Mouse (Mus musculus) adrenal gland, adult 8-10 months (tissue): Measurements from ENCODE around the gene Nepro. TPM values are rescaled to one million over a fixed set of nuclear protein-coding genes. Genes with fewer than 3 reads are reported as not detected.

Experiments
- DNase-seq: peaks from one replicate; pipeline ENCODE4 v3.0.0; 2022
- total RNA-seq, 4 experiments: library from RNA; stranded (reverse); gene quantifications; 2 replicates each; pipeline ENCODE4 v1.2.4; 2022

Gene Nepro
- total RNA-seq, 4 experiments from 2014 or later = 10.8 to 13.6 (median 12.1) TPM

DNA sequence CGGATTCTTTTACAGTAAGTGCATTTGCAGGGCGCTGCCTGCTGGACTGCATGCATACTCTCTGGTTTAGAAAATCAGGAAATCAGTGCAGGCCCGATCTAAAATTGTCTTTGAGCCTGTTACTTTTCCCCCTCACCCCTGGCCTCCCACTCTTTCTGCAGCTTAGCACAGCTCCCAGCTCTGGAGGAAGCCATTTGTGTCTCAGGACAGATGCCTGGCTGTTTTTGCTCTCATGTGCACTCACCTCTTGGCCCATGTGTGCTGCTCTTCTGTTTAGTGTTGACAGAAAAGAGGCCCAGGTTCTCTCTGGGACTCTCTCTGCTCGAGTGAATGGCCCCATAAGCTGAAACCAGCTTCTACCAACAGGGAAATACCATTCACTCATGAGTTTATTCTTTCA is 20.6 kb upstream of the Nepro start:
- DNase-seq = no peak

DNA sequence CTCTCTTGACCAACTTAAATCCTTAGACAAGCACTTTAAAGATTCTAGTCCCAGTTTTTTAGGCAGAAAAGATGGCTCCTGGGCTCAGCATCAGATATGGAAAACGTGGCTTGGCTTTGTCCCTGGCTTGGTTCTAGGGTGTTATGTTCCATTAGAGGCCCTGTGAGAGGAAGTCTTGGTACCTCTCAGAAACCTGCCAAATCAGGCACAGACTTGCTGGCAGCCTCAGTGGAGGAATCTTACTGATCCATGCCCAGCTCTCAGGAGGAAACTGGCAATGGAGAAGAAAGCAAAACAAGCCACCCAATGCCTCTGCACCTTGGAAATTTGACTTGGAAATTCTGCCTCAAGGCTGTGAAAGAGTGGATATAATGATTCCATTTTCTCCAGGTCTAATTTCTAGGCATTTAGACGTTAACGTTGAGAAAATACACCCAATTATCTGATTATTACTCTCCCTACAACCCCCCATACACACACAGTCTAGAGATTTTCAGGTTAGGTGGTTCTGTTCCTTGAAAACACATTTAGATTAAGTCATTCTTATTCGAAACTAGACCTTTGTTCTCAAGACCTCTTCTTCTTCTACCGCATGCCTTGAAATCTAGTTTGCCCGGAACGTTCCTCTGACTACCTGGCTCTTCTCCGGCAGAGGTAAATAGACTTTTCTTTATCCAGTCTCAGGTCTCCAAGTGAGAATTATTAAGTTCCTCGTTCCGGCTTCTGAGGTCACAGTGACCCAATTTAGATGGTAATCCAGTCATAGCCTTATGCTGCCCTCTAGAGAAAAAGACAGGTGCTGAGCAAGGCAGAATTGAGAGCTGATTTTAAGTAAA is 7.6 kb upstream of the Nepro start:
- no peak for DNase-seq

DNA sequence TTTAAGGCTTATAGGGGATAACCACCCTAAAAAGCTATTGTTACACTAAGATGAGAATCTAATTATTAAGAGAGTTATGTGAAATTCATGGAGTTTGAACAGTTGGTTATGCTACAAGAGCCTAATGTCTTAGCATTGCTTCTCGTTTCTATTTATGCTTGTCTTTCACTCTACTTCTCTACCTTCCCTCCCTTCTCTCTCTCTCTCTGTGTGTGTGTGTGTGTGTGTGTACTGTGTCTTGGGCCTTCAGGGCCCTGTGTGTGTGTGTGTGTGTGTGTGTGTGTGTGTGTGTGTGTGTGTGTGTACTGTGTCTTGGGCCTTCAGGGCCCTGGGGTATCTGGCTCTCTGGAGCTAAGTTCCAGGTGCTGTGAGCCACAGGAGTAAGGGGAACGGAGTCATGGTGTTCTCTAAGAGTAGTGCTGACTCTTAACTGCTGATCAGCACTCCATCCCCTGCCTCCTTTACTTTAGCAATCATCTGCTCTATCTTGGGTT is 6.9 kb upstream of the Nepro start:
- DNase-seq = no peak

DNA sequence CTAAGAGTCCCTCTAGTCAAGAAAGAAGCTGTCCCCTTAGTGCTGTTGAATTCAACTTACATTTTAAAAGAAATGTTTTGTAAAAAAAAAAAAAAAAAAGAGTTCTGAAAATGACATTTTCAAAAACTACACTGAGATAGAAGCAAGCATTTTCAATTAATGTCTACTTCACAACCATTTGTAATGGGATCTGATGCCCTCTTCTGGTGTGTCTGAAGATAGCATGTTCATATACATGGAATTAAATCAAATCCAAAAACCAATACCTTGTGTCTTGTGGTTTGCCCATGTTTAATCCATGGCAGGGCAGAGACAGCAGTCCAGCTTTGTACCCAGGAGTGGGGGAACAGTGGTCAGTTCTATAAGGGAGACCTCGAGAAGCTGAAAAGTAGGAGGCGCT is 6.3 kb upstream of the Nepro start:
- no peak for DNase-seq

DNA sequence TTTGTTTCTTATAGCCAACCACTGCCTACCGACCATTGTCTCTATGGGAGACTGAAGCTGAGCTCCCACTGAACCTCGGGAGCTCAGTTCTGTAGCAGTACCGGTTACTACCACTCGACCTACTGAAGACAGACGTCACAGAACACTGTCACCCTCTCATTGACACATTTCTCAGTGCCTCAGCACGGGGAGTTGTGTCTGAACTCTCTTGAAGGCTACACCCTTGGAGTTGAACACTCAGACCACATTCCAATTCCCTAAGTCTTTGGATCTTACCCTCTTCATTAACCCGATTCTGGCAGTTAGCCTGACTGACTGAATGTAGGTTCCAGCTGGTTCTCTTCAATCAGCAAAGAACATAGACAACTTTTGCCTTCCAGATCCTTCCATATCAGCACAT is 4.8 kb upstream of the Nepro start:
- DNase-seq = no peak

DNA sequence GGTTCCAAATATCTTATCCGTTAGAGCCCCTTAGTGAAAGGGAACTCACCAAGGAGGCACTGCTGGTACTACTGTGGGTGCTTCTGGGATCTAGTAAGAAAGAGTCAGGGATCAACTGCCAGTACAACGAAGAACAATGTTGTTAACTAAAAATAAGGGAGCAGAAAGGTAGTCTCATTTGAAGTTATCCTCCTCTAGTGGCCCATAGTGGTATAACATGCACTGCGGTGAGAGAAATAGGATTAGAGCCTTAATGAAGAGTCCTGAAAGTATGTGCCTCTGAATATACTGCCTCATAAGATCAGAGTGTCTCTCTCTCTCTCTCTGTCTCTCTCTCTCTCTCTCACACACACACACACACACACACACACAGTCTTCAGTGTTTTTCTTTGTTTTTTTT is 3.6 kb upstream of the Nepro start:
- DNase-seq = no peak

DNA sequence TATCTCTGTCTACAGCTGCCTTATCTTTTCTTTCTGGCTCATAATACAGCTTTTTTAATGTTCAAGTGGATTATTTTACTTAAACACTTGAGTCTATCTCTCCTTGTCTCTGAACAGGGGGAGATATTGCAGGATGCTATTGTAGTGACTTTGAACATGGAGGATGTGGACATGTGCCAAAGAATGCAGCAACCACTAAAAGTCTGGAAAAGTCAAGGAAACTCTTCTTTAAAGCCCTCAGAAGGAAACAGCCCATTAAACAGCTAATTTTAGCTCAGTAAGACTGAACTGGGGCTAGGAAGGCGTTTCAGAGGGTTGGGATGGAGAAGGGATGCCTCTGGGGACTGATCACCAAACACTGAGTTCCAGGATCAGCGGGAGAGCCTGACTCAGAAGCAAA is 1.4 kb upstream of the Nepro start:
- DNase-seq = no peak

DNA sequence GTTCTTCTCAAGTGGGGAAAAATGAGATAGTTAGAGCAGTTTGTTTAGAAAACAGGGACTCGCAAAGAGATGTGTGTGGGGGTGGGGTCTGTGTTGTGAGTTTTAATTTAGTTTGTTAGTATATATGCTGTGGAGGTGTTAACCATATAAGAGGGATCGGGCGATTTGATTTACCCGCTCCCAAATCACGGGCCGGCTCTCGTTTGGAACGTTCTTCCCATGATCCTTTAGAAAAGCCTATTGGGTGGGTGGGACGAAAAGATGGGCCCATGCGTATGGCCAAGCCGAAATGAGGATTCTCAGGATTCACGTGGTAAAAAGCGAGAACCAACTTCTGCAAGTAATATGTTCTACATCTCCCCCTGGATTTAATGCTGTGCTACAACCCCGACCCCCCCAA is 746 bp downstream of the Nepro start:
- no peak for DNase-seq

DNA sequence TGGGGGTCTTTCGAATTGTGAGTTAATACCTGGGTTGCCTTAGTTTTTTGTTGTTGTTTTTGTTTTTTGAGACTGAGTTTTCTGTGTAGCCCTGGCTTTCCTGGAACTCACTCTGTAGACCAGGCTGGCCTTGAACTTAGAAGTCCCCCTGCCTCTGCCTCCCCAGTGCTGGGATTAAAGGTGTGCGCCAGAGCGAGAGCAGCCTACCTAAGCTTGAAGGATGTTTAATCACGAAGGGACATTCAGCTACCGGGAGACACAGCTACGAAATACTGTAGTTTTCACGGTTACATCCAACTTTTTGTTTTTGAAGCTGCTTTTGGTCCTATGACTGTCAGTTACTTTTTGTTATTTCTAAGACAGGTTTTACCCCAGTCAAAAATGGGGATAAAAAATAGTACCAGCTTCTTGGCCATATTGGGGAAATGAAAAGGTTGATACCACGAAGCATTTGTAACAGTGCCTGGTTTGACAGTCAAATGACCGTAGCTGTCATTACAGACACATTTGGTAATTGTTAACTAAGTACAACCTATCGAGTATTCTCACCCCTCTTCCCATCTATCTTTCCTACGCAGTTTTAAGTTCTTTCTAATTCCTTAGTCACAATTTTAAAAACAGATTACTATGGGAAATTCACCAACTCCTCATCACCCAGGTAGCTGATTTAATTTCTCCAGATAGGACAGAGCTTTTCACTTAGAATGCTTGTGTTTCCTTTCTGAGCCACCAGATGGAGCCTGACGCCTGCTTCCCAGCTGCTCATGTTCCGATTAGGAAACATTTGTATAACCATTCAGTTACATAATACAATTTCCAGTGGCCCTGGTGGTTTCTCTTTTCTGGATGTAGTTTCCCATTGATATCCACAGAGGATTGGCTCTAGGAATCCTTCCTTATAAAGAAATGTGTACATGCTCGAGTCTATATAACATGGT is 1.5 kb downstream of the Nepro start:
- peak; percentile 72 for DNase-seq

DNA sequence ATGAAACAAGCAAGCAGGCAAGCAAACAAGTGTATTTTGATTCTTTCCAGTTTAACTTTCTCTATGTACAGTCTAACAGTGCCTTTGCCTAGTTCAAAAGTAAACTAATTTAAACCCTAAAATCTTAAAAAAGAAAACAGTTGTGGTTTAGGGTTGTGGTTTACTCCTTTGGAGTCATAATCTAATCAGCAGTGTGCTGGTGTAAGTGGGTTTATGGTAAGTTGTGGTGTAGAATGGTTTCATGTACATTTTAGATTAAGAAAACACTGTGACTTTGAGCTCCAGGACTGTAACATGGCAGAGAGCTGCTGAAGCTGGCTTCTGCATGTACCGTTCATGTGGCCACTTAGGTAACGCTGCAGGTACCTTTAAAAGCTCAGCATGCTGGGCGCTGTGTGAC is 3.4 kb downstream of the Nepro start:
- no peak for DNase-seq

DNA sequence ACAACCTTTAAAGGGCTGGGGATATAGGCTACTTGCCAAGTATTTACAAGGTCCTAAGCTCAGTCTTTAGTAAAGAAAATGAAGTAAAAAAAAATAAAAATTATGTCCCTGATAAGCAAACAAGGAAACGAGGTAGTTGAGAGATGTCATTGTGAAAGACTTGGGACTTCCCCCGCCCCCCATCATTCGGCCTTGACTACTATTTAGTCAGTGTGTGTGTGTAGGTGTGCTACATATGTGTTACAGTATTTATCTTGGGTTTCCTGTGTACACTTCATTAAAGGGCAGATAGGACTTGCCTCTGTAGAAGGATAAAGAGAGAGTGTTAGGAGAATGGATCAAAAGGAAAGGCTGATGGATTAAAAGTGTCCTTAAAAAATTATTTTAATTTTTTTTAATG is 10.0 kb downstream of the Nepro start:
- no peak for DNase-seq

DNA sequence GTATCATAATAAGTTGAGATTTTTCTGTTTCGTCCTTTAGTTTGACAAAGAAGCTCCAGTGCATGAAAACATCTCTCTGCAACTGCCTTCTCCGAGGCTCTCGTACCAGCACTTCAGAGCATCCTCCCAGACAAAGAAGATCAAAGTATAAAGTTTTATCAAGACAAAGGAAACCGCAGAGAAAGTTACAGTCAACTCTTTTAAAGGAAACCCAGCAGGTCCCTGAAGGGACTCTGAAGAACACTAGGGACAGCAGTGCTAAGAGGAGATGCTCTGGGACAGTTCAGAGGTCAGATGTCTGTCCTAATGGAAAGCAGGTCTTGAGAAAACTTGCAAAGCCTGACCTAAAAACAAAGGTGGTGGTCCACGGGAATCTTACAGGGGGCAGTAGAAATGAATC is 11.6 kb downstream of the Nepro start:
- DNase-seq = no peak

DNA sequence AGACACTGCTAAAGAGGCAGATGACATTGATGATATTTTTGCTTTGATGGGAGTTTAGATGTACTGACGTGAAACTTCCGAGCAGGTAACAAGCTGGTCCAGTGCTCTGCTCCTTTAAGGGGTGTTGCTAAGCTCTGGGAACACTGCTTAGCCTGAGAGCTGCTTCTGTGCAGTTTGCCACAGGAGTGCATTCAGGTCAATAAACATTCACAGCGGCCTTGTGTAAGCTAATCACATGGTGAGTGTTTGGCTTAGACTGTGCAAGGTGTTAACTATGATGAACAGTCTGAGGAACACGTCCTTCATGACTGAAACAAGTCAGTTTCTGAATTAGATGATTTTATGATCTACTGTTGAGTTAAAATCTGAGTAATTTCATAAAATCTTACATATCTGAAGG is 12.0 kb downstream of the Nepro start:
- no peak for DNase-seq

DNA sequence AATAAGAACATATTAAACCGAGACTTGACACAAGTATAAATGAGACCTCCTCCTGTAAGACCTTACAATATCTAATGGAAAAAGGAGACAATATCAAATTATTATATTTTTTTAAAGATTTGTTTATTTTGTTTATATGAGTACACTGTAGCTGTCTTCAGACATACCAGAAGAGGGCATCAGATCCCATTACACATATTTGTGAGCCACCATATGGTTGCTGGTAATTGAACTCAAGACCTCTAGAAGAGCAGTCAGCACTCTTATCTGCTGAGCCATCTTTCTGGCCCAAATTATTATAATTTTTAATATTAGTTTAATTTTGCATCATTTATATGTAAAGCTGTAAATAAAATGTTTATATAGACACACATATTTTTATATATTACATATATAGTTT is 18.7 kb downstream of the Nepro start:
- no peak for DNase-seq

DNA sequence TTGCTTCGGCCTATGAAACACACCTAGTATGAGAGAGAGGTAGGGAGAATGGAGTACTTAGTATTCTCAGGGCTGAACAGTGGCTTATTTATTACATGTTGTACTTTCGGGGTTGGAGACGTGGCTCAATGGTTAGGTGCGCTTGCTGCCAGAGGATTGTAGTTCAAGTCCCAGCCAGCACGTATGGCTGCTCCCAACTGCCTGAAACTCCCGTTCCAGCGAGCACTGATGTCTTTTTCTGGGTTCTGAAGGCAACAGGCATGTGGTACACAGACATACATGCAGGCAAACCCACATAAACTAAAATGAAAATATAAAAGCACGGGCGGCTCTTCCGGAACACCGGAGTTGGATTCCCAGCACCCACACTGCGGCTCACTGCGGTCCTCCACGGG is 21.4 kb downstream of the Nepro start:
- DNase-seq = no peak

DNA sequence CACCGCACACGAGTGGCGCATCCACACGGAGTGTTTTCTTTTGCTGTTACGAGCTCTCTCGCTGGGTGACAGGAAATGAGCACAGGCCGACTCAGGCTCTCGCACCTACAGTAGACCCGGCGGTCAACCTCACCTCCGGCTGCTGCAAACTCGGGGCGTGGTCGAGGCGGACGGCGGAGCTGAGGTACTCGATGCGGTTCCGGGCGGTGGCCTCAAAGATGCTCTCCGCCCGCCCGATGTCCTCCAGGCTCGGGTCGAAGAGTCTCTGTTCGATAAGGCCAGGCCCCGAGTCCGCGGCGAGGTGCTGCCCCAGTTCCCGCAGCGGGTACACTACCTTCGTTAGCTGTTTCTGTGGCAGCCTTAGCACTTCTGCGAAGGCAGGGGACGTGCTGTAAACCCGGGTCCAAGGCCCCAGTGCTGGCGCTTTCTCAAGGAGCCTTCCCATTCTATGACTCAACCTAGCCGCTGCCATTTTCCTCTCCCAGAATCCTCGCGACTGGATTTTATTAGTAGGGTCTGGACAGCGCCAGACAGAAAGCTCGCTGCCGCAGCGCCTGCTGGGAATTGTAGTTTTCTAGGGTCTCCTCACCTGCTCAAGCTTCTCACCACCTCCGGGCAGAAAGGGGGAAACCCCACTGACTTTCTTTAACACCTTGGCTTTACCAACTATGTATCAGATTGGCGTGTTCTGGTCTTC is 21.9 kb downstream of the Nepro start, which contains the start of gene Gtpbp8:
Gene Gtpbp8 (minus strand): TSS at position 498 of the 697 bp plus-strand sequence.
- peak; percentile 84 for DNase-seq

DNA sequence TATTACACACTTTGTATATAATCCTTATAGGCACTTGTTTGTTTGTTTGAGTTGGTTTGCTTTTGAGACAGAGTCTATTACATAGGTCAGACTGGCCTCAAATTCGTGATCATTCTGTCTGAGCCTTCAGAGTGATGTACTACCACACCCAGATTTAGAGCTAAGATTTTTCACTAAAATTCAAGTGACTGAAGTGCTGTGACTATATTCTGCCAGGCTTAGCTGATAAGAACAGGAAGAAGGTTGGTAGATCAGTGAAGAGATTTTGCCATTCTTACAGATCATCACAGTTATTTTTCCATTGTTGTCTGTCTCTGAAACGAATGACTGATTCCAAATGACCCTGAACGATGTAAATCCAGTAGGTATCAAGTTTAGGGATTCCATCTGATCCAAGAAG is 23.9 kb downstream of the Nepro start:
- DNase-seq = no peak

DNA sequence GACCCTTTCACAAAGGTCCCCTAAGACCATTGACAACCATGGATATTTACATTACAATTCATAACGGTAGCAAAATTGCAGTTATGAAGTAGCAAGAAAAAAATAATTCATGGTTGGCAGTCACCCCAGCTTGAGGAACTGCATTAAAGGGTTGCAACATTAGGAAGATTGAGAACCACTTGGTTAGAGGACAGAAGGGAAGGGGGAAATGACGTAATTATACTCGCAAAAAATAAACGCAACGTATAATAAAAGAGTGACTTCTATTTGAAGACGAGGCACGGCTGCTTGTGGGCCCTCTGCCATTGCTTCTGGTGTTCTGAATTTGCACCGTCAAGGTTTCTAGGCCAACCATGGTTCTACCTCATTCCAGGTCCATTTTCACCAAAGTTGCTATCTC is 33.6 kb downstream of the Nepro start:
- DNase-seq = no peak

DNA sequence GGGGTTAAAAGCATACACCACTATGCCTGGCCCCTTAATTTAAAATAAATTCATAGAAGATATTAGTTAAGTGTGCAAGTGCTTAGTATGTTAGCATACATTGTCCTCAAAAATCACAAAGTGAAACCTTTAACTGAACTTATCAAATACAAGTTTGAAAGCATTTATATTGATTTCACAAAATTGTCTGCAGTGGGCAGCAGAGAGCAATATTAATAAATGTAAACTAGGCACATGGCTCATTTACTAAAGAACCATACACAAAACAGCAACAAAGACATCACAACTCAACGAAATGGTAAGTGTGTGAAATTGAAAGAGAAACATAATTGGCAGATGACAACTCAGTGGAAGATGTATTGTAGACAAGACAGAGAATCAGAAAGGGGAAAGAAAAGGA is 37.7 kb downstream of the Nepro start:
- DNase-seq = no peak

DNA sequence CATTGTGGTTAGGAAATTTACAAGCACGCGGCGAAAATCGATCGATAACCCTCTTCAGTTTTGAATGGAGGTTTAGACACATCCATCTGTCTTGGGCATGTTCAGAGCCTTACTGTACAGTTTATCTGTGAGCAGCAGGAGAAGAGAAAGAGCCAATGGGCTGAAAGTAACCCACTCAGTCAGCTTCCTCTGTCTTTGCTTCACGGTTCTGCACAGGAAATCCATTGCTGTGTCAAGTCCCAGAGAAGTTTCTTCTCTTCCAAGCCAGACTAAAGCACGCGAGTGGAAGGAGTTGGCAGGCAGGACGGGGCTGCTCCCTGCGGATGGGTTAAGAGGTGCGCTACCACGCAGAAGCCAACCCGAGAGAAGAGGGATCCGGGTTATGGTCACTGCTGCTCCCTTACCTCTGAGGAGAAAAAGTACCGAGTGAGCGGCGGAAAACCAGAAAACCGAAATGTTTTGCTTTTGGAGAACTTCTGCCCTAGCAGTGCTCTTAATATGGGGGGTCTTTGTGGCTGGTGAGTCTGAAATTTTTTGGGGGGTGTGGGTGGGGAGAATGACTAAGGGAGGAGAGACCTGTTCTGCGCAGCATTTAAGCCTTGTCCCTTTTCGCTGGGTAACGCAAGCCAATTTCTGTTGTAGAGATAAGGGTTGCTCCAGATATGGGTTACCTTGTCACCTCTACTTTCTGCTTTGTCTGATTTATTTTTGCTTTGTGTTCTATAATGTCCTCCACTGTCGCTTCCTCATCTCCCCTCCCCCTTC is 41.6 kb downstream of the Nepro start, which contains the start of gene Cd200r1:
Gene Cd200r1 (plus strand): TSS at position 182 of the 765 bp plus-strand sequence.
- DNase-seq = no peak

DNA sequence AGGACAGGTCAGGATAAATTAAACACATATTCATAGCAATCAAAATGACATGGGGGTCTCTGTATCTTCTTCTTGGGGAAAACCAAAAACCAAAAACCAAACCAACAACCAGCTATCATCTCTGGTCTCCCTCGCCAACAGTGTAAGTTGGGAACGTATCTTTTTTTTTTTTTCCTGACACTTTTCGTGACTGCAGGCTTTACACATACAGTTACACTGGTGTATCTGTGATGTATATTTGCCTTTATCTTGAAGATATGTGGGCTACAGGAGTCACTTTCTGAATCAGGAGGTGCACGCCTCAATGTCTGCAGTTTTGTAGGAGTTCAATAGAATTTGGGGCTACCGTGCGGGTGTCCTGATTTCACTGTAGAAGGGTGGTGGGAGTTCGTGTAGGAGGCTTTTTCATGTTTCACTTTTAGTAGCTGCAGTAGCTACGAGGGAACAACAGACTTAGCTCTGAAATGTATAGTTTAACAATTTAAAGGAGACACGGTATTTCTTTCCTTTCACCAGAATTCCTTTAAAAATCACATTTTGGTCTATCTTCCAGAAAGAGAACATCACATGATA is 42.3 kb downstream of the Nepro start:
- no peak for DNase-seq

DNA sequence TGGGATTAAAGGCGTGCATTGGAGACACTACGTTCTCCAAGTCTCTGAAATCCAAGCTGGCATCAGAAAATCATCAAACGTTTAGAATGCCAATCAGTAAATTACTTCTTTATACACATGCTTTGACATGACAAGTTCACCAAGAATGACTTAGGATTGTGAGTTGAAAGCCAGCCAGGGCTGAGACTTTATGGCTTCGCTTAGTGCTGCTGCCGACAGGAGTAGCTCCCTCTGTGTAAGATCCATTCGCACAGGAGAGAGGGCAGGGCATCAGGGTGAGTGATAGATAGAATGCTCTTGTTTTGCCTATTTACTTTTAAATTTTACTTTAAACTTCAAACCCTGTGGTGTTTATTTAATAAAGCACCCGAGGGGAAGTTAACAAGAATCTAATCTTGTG is 43.4 kb downstream of the Nepro start:
- DNase-seq = no peak
